8 mouse cellular contexts compared by ENCODE assay signal in genomic region chr11:33873071-33873781, GRCm38 (mm10).
DNase-seq lines count a peak whose midpoint lies in the region; ATAC-seq and TF ChIP-seq lines count a peak whose summit lies in the region.

No protein-coding gene starts in this region.

- H3K4me1 ChIP-seq in heart, embryonic 11.5 days (ENCODE audit: control insufficient read depth, insufficient read depth, low read length) = peaks cover 24% of the 10 kb centered on the region
- peaks cover 6% of the 10 kb centered on the region for H3K4me1 ChIP-seq in hindbrain, embryonic 16.5 days (ENCODE audit: control insufficient read depth, insufficient read depth, low read depth, low read length)
- peaks cover 9% of the 10 kb centered on the region for H3K4me1 ChIP-seq in lung, adult 2 months (ENCODE audit: control insufficient read depth, insufficient read depth, low read length)

- peak overlapping the region; percentile 80 for H3K27ac ChIP-seq in heart, embryonic 11.5 days (ENCODE audit: low read depth, low read length)
- H3K27ac ChIP-seq in hindbrain, embryonic 16.5 days (ENCODE audit: low read depth, low read length) = no peak overlapping the region

- H3K9me3 ChIP-seq in heart, embryonic 11.5 days (replicated peaks; ENCODE audit: control insufficient read depth, low read length) = peaks cover 4% of the 10 kb centered on the region; the same call in 1 of the 2 replicates
- no peaks in the 10 kb centered on the region for H3K9me3 ChIP-seq in hindbrain, embryonic 16.5 days (ENCODE audit: control insufficient read depth, low read length)

- H3K36me3 ChIP-seq in heart, embryonic 11.5 days (ENCODE audit: control insufficient read depth, insufficient read depth, low read length) = no peaks in the 10 kb centered on the region
- no peaks in the 10 kb centered on the region for H3K36me3 ChIP-seq in hindbrain, embryonic 16.5 days (ENCODE audit: control insufficient read depth, insufficient read depth, low read length)

- no peaks in the 10 kb centered on the region for H3K27me3 ChIP-seq in heart, embryonic 11.5 days (ENCODE audit: control insufficient read depth, insufficient read depth, low read length)
- H3K27me3 ChIP-seq in hindbrain, embryonic 16.5 days (replicated peaks; ENCODE audit: control insufficient read depth, insufficient read depth, low read length) = no peaks in the 10 kb centered on the region

- TF ChIP-seq POLR2A in lung, adult 2 months (IDR thresholded peaks at IDR 0.05; ENCODE audit: borderline replicate concordance, extremely low read depth, low read depth, low read length) = no peak

- no peak for DNase-seq in heart, adult 9 months (ENCODE audit: low spot score in 2 of 2)
- DNase-seq in embryo, embryonic 11 days = peak; percentile 65
- peak; percentile 19 for DNase-seq in lung, adult 2 months
- peak; percentile 62 for DNase-seq in testis, postnatal 14 days (ENCODE audit: low spot score)
- DNase-seq in MN1 (ENCODE audit: low spot score) = no peak
- DNase-seq in left cerebral cortex, adult 11 months (ENCODE audit: low spot score) = no peak

- H3K4me2 ChIP-seq in heart, embryonic 11.5 days = peak overlapping the region; percentile 45
- H3K4me2 ChIP-seq in hindbrain, embryonic 16.5 days (ENCODE audit: low read length) = no peak overlapping the region

- 45% methylated on average over 10 of the region's 10 CpGs for WGBS in heart, embryonic 11.5 days (ENCODE audit: insufficient replicate concordance)
- WGBS in hindbrain, embryonic 16.5 days = 55% methylated on average over 10 of the region's 10 CpGs
- 39% methylated on average over 10 of the region's 10 CpGs for WGBS in lung, adult 2 months

- TF ChIP-seq CTCF in lung, adult 2 months (IDR thresholded peaks at IDR 0.05; ENCODE audit: insufficient read depth, low read length) = no peak

- H3K4me3 ChIP-seq in heart, embryonic 11.5 days (ENCODE audit: low read depth, low read length) = no peak overlapping the region
- H3K4me3 ChIP-seq in hindbrain, embryonic 16.5 days (ENCODE audit: low read length) = no peak overlapping the region
- H3K4me3 ChIP-seq in lung, adult 2 months (replicated peaks; ENCODE audit: extremely low read depth, low read depth, low read length) = no peak overlapping the region

- H3K9ac ChIP-seq in heart, embryonic 11.5 days (ENCODE audit: low read depth, low read length) = peak overlapping the region; percentile 39; the same call in 1 of the 2 replicates
- no peak overlapping the region for H3K9ac ChIP-seq in hindbrain, embryonic 16.5 days (ENCODE audit: low read depth, low read length)

- peak; percentile 89 for ATAC-seq in heart, embryonic 11.5 days (replicated peaks; ENCODE audit: insufficient number of reproducible peaks, low FRiP score, low TSS enrichment)
- peak; percentile 52; the same call in 1 of the 2 replicates for ATAC-seq in hindbrain, embryonic 16.5 days

Comparison
In these comparisons a context has a peak if more than half of its experiments do, and no peak if none do; other contexts are left out.
1. DNase-seq: peak in embryo, embryonic 11 days (single experiment), lung, adult 2 months (single experiment) and testis, postnatal 14 days (single experiment); none in heart, adult 9 months (0 of 2), MN1 (single experiment) and left cerebral cortex, adult 11 months (single experiment).